Mouse (Mus musculus) cerebellum, postnatal 14 days (tissue): Measurements from ENCODE around the gene Qprt.

Source experiments
- DNase-seq, 2 experiments: peaks; one replicate each; pipeline ENCODE4 v3.0.0; 2021; ENCODE audit warnings: mixed read lengths in 2 of 2

Gene Qprt

GRCm38 (mm10) chr7:127121911-127122270, at the start of gene Qprt:
Qprt (minus strand) TSS chr7:127122226.
- DNase-seq, result no peak

DNA sequence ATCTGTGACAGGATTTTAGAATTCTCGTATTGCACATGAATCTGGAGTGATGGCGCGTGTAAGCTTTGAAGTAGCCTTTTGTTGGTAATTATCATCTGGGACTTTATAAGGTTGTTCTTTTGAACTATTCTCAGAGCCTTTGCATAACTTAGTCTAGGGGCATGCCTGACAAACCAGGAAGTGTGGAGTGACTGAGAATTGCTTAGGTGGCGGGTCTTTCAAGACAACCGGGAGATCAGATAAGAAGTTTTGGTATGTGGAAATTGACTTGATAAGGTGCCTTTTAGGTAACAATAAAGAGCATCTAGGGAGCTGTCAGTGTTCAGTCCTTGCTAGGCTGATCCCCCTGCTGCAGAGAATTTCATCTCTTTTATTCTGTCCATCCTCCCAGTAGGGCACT, 44.5 kb upstream of the Qprt start:
- DNase-seq, result no peak

DNA sequence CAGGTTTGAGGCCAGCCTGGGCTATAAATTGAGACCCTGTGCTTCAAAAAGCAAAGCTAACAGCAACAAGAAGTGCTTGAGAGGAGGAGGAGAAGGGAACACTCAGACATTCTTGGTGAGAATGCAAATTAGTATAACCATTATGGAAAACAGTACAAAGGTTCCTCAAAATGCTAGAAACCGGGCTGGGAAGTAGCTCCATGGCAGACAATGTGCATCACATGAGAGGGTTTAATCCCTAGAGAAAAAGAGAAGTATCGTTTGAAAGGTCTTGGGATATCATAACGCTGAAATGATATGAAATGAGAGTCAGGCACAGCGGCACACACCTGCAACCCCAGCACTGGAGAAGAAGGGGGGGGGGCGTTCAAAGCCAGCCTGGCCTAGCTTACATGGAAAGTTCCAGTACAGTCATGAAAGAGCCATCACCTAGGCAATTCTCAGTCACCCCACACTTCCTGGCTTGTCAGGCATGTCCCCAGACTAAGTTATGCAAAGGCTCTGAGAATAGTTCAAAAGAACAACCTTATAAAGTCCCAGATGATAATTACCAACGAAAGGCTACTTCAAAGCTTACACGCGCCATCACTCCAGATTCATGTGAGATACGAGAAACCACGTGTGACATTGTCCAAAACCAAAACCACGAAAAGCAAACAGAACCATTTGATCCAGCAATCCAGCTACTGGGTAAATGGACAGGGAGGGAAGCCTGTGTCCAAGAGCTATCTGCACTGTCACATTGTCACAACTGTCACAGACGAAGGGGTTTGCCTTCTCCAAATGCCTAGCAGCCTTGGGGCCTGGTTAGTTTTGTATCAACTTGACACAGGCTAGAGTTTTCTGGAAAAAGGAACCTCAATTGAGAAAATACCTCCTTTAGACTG, 43.8 kb upstream of the Qprt start:
- no peak for DNase-seq

- no peak for DNase-seq
These were observed 42.0 kb upstream of the Qprt start for GRCm38 (mm10) chr7:127164002-127164401.

- DNase-seq, result no peak
These were observed 40.5 kb upstream of the Qprt start for GRCm38 (mm10) chr7:127162546-127162945.

GRCm38 (mm10) chr7:127157548-127157947, 35.5 kb upstream of the Qprt start:
- no peak for DNase-seq

DNA sequence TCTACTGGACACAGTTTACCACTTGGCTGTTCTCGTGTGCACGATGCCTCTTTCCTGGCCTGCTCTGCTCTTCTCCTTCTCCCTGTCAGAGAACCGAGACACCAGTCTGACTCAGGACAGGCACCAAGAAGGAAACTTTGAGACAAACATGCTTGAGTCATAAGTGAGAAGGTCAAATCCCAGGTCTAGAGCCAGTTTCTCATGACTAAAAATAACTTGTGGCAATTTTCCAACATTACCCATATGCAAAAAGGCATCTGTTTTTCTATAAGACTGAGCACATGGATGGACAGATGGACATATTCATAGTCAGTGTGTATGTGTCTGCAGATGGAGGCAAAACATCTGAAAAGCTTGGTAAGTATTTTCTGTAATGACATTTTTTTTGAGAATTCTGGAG, 31.5 kb upstream of the Qprt start:
- DNase-seq, result no peak

- DNase-seq, result no peak
These were observed 30.4 kb upstream of the Qprt start for GRCm38 (mm10) chr7:127152464-127152863.

DNA sequence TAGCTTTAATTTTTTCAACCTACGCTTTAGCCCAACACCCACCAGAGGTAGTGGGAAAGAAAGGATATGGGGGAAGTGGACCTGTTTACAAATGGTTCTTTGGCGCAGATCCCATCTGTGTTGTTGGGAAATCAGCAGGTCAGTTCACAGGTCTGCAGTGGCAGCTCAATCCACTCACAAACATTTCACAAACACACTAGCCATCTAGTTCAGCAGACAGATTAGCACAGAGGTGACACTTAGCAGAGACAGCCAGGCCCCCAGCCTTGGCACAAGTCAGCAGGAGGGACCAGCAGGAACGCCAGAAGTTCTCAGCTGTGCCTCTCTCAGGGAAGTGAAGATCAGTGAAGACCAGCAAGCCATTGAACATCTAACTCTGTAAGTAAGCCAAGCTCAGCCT, 25.9 kb upstream of the Qprt start:
- DNase-seq, result no peak

- no peak for DNase-seq
These were observed 24.2 kb upstream of the Qprt start for GRCm38 (mm10) chr7:127146267-127146603.

DNA sequence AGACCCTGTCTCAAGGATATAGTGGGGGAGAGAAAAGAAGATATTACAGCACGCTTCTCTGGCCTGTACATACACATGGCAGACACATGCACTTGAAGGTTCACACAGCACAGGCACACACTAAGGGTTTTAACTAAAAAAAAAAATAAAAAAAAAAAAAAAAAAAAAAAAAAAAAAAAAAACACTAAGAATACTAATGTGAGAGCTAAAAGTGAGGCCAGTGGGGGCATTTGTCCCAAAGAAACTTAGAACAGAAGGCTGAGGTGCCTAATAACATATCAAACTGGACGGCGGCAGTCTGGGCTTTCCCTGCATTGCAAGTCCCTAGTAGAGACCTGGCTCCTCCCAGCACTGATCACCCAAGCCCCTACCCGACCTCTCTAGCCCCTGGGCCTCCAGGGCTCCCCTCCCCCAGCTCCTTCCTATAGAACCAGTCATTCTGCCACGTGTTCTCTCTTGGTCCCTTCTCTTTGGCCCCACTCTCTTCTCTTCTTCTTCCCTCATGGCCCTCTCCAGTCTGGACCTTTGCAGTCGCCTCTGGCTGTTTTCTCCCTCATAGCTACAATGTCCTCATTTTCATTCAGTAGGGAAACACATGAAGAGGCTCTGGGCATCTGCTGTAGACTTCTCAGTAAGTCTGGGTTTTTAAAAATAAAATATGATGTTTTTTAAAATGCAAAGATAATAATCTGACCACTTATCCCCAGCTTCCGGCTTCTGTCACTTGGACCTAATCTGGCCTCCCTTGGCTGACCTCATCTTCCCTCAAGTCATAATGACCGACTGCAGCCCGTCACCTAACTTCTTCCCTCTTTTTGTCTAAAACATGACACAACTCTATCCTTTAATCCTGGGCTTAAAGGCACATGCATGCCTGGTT, 23.6 kb upstream of the Qprt start:
- no peak for DNase-seq

GRCm38 (mm10) chr7:127144412-127144811, 22.4 kb upstream of the Qprt start:
- no peak for DNase-seq

DNA sequence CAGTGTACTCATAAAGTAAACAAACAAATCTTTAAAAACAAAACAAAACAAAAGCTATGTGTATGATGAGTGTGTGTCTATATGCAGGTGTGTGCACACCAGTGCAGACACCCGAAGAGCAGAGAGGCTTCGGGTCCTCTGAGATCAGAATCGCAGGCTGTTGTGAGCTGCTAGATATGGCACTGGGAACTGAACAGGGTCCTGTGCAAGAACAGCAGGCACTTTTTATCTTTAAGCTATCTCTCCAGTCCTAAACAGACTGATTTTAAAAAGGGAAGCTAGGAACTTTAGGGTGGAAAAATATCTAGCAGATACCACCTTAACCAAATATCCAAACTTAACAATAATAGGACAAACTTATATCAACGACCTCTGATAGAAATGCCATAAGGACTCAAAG, 20.6 kb upstream of the Qprt start:
- no peak for DNase-seq

DNA sequence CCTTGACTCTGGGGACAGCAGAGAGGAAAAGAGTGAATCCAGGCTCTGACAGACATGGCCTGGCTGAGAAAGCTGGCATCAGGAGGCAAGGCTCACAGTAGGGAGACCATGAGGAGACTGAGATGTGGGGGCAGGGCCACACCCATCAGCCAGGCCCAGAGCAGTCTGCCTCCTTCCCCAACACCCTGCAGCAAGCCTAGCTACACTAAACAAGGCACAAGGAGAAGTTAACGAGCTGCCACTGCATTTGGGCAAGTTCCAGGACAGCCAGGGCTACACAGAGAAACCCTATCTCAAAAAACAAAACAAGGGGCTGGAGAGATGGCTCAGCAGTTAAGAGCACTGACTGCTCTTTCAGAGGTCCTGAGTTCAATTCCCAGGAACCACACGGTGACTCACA, 20.2 kb upstream of the Qprt start:
- no peak for DNase-seq

- DNase-seq, result no peak
These were observed 18.8 kb upstream of the Qprt start for GRCm38 (mm10) chr7:127140623-127141404.

- DNase-seq, result no peak
These were observed 17.5 kb upstream of the Qprt start for GRCm38 (mm10) chr7:127139562-127139961.

GRCm38 (mm10) chr7:127139100-127139499, 17.1 kb upstream of the Qprt start:
- DNase-seq, result no peak

- no peak for DNase-seq
These were observed 15.4 kb upstream of the Qprt start, which contains the start of gene Spn for GRCm38 (mm10) chr7:127137262-127138017. Spn (minus strand) TSS chr7:127137823.

DNA sequence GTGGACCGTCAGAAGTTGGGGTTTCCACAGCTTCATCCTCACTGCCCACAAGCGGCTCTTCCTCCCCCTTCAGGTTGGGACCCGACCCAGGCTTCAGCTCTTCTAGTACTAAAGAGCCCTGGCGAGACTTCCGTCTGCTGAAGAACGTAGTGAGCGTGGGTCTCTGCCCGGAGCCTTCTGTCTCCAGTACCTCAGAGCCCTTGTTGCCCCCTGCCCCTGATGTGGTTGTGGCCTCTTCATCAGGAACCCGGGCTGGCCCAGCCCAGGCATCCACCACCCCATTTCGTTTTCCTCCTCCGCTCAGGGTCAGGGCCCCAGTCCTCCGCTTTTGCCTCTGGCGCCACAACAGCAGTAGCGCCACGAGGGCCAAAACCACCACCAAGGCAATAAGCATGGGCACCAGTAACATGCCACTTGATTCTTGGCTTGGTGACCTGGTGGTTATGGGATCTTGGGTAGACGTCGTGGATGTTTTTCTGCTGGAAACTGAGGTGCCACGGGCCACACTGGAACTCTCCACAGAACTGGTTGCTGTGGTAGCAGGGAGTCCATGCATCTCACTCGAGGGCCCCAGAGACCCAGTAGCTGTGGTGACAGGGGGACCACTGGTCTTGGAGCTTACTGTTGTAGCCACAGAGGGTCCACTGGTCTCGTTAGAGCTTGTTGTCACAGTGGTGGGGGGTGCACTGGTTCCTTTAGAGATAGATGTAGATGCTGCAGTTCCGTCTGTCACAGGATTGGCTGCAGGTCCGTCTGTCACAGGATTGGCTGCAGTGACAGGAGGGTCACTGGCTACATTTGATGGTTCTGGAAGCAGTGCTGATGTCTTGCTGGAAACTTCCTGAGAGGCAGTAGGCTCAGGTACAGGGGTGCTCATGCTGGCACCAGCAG, 14.4 kb upstream of the Qprt start:
- DNase-seq, result no peak

DNA sequence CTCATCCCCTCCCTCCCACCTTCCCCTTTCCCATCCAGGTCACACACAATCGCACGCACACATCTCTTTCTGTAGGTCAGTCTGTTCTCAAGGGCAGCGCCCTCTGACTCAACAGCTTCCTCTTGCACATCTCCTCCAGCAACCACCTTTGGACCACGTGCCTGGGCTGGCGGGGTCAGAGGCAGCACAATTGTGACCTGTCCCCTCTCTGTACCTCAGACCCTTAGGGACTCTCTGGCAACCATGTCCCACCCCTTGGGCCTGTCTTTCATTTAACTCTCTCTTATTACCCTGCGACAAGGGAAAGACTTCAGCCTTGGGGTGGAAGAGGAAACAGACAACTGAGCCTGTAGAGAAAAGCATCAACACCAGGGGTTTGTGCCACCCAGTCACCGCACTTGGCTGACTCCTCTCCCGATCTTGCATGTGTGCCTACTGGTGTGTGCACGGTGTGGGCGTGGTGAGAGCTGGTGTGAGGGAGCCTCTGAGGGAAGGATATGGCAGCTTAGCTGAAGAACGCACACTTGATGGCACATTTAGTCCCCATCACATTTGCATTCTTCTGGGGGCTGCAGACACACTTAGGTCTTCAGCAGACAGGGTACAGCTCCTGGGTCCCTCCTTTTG, 12.9 kb upstream of the Qprt start:
- DNase-seq, result no peak

GRCm38 (mm10) chr7:127133125-127133524, 11.1 kb upstream of the Qprt start:
- no peak for DNase-seq
